Mouse (Mus musculus): ENCODE data around the gene Pex5l.

Gene Pex5l

DNA sequence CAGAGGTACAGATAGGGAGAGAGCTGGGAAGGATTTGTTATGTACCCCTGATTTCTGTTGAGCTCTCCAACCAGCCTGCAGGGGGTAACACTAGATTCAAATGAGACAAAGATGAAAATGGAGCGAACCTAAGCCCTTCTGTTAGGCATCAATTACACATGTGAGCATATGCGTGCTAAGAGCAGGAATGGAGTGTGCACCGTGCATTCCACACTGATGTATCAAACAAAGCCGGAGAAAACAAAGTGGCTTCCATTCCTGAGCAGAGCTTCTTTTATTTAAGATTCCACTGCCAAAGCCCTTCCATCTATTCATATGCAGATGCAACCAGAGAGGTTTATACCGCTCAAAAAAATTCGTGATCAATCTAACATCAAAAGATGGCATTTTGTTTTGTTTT is 79.5 kb downstream of the Pex5l start:
- DNase-seq (ENCODE audit: low spot score in 2 of 2): no peak

DNA sequence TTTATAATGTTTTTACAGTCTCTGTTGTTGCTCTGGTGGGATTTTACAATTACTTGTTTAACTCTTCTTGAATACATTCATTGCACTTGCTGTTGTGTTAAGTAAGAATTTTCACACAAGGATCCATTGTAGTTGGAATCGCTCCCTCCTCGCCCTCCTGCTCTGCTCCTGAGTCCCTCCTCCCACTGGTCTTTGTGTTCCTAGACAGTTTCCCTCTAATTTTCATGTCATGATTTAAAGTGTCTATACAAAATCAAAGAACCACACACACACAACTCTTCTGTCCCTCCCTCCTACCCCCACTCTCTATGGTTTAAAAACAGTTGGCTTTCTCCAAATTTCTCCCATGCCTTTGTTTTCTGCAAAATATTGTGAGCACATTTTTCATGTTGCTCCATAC is 81.6 kb downstream of the Pex5l start:
- no peak for DNase-seq (ENCODE audit: low spot score in 2 of 2)

DNA sequence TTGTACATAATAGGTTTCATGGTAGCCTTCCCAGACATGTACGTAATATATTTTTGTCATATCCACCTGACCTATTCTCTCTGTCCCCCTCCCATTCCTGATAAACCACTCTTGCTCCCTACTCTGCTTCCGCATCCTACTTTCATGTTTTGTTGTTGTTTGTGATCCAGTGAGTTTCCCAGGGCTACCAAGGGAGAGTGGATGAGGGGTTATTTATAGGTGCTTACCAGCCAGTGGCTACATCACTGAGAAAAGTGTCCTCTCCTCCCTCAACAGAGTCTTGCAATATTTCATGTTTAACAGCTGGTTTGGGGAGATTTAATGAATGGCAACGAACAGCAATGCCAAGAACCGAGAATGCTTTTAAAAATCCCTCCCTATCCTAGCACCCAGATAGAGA is 82.0 kb downstream of the Pex5l start:
- DNase-seq (ENCODE audit: low spot score in 2 of 2): no peak

DNA sequence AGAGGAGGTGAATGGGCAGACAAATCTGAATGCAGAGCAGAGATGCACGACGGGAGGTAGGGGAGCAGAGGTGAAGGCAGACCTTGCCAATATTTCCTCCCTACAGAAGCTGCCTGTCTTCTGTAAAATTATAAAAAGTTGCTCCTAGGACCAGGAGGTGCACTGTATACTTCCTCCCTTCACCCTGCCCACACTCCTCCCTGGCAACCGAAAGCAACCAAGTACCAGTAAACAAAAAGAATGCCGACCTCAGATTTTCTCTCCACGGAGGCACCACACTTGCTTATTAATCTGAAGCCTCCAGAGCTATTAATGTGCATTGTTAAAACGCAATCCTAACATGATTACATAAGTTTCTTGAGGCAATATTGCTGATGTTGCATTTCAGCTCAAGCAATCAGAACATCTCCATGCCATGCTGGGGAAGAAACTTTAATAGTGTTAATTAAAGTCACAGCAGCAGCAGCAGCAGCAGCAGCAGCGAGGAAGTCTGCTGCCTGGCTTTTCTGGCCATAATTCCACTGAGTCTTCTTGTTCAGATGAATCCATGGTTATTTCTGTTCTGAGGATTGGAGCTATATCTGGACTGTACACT is 82.6 kb downstream of the Pex5l start:
- no peak for DNase-seq (ENCODE audit: low spot score in 2 of 2)

DNA sequence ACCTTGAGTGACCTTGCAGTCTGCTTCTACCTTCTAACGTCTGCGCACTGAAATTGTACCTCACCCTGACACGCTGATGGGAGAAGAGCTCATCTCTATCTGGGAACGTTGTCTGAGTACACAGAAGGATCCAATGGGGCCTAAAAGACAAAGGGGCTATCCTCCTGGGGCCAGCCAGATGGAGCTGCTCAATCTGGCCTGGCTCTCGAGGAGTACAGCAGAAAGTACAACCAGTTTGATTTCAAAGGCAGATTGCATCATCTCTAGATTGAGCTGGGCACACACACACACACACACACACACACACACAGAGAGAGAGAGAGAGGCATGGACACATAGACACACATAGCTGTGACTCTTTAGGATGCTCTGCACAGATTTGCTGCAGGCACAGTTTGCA is 94.7 kb downstream of the Pex5l start:
- DNase-seq (ENCODE audit: low spot score in 2 of 2): no peak

DNA sequence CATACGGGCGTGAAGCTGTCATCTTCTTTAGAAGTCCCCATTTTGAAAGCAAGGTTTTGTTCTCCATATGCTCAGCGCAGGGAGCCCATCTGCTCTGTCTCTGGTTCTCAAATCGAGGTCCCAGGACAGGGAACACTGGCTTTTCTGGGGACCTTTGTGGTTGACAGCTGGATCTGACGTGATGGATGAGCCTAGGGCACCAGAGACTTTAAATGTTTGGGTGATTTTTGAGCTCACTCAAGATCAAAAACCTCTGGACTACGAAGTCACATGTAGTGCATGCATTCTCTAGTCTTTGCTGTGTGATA is 98.3 kb downstream of the Pex5l start:
- DNase-seq (ENCODE audit: low spot score in 2 of 2): no peak

DNA sequence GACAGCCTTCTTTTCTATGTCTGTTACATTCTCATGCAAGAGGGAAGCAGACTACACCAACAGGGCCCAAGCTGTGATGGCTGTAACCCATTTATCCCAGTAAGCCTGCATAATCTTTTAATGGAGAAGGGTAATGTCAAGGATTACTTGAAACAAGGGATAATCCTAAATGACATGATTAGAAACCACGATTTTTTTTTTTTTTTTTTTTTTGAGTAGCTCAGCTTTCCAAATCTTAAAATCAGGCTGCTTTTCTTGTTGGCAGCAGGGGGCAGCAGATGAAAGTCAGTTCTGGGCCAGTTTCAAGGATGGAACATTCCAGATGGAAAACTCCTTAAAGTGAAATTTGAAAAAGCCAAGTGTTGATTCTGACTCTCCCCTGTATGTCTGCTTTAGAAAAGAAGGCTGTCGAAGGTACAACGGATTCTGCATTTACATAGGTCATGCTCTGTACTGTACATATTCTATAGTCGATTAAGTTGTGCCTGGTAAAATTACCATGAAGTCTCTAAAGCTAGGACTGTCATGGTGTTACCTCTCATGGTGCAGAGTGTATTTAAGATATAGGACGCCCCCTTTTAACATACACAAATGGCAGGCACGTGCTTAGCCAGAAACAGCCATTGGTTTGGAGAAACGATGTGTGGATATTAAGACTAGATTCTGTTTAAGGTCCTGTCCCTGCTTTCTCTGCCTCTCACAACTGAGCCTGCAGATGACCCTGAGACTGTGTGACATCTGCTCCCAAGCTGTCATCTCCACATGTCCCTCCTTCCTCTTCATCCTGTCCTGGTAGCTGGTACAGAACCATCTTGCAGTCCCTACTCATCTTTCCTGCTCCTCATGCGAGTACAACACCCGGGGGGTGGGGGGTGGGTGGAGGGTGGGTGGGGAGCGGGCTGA is 98.9 kb downstream of the Pex5l start:
- DNase-seq (ENCODE audit: low spot score in 2 of 2): no peak

DNA sequence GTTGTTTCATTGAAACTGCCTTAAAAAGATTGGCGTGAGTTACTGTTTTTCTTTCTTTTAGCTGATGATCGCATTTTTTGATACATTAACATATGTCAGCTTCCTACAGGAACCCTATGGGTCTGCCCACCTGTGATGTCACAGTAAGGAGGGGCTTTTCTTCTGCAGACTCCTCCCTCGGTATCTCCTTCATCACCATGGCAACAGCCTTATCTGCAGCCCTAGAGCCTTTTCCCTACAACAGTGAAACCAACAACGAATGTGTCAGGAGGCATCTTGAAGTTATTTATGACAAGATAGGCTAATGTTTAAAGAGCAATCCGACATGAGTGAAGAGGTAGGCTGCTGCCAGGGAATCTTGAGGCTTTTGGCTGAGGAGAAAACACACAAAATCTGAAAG is 118.5 kb downstream of the Pex5l start:
- no peak for DNase-seq (ENCODE audit: low spot score in 2 of 2)

DNA sequence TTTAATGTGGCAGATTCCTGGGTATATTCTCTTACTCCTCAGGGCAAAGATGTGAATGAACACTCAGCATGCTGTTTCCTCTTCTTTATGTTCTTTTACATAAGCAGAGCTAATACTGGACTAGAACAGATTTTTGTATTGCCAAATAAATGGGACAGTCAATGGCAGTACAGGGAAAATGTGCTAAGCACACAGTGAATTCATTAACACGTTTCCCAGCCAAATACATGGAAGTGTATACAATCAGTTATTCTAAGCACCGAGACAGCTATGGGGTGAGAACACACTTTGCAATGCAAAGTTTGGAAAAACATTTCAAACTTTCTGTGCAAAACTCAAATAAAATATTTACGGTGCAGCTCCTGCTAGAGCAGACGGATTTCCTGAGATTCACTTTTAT is 139.1 kb downstream of the Pex5l start:
- DNase-seq (ENCODE audit: low spot score in 2 of 2): no peak

DNA sequence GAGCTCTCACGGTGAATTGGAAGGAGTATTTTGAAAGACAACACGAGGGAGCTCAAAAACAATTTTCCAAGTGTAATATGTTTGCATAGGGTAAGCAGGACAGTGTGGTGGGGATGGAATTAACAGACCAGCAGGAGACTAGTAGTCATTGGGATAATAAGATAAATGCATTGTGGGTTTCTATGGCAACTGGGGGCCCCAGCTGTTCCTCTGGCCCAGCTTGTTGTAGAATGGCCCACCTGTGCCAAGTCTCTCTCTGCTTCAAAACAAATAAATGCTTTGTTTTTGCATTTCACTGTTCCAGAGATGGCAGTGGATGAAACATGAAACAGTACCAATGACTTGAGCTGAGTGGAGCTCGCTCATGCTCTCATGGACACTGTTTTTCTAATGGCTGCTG is 141.3 kb downstream of the Pex5l start:
- no peak for DNase-seq (ENCODE audit: low spot score in 2 of 2)

DNA sequence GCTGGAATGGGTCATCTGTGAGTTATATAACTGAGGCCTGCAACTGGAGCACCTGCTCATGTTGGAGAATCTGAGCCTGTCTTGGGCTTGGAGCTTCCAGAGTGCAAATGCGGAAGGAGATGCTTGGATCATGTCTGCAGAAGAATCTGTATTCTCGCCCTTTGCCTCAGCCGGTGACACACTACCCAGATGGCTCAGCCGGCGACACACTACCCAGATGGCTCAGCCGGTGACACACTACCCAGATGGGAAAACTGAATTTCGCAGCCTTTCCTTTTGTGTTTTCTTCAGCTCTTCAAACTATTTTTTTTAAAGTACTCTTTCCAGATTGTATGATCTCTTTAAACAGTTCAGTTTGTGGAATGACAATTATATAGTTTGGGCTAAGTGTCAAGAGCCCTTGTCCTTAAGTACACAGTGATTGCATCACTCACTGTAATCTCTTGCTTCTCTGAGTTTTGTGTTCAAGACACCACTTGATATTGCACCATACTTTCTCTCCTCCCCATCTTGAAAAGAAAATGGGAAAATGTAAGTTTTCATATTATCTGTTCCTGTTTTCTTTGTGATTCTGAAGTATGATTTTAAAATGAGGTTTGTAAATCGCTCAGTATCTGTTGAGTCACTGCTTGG is 142.5 kb downstream of the Pex5l start:
- DNase-seq (ENCODE audit: low spot score in 2 of 2): no peak

DNA sequence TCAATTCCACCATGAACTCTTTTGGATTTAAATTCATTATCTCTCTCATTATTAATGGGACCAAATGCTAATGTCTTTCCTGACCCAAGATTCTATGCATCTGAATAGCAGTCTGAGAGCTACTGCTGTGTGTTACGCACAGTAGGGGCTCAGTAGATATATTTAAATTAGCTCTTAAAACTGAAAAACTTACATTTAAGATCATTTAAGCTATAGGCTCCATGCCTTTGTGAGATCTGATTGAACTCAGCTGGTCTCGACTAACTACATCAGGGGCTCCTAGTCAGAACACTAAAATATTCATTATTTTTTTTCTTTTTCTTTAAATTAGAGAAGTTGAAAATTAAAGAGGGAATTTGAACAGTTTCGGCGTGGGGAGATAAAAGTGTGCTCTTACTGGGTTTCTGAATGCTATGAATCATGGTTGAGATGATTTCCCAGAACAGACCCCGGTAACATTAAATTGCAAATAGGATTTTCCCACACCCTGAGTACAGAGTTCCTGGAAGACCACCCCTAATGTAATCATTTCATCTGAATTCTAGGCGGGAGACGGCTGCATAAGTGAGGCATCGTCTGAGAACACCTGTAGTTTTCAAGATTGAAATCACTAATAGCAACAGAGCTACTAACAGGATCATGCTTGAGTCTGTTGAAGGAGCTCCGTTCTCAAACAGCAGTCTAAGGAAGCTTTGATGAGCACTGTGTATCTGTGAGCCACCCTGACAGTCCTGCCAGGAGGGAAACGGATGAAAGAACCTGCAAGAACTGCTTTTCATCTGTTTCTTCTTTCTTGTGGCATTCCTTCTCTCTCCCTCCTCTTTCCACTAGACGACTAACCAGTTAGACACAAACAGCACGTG is 151.1 kb downstream of the Pex5l start:
- DNase-seq (ENCODE audit: low spot score in 2 of 2): no peak

DNA sequence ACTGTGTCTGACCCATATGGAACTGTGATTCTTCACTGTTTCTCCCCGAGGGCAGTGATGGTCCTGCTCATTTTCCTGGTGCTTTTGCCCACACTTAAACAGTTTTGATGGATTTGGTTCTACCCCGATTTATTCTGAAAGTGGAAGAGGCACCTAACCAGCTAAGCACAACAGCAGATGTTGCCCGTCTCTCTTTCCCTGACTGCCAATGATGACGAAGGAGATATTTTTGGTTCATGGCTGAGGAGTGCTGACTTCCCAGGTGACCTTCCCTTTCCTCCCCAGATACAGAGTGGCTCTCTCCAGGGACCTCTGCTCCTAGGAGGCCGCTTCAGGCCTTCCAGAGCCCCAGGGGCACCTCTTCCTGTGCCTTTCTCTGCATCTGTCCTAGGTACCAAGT is 155.2 kb downstream of the Pex5l start:
- no peak for DNase-seq (ENCODE audit: low spot score in 2 of 2)

DNA sequence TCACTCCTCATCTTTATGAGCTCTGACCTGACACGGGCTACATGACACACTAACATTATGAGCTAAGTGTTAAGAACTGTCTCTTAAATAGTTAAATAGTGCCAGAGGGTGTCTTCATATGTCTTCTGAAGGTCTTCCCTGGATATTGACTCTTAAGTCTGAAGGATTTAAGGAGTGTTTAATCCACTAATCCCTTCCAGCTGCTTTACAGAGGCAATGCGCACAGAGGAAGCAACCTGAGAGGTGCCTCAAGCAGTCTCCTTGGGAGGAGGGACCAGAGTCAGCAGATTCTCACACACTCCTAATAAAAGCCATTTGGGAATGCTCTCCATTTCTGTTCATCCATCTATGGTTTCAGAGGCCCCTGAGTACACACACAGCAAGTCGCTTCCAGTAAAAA is 157.9 kb downstream of the Pex5l start:
- no peak for DNase-seq (ENCODE audit: low spot score in 2 of 2)

DNA sequence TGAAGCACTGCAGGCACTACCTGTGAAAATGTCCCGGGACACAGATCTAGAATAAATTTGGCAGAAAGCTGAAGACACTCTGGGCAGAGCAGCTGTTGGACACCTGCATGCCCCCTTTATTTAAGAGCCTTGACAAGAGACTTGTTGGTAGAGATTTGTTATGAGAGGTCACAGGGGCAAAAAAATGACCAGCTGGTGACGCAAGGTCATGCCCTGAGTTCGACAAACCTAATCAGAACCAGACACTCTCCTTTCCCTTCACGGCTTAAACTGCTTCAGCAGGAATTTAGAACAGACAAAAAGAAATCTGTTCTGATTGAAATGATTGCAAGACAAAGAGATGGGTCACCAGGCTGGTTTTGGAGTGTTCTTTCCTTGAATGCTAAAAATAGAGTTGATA is 163.1 kb downstream of the Pex5l start:
- no peak for DNase-seq (ENCODE audit: low spot score in 2 of 2)

DNA sequence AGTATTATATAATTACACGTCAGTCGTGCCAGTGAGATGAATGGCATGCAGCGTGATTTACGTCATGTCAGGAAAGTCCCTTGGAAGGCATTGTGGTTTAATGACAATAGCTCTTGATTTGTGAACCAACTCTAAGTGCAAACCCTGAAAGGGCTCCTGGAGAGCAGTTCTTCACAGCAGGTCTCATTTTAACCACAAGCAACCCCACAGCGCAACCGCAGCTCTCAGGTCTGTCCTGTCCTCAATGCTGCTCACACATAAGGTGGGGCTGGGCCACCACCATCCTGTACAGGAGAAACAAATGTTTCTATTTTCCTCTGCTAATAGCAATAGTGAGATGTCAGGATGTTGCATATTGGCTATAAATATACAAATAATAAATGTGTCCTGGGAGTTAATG is 163.8 kb downstream of the Pex5l start:
- DNase-seq (ENCODE audit: low spot score in 2 of 2): no peak

DNA sequence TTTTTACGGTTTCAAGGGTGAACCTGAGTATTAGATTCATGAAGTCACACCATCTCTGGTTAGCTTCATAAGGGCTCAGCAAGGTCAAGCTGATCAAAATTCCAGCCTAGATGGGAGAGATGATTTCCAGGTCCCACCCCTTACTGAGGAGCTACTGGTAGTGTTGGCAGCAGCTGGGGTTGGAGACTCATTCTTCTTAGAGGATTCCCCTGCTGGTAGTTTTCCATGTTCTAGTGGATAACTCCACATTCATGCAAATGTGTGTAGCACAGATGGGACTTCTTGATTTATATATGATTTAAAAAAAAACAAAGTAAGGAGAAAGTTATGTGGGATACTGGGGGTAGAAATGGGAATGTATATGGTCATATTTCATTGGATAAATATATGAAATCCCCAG is 172.8 kb downstream of the Pex5l start:
- no peak for DNase-seq (ENCODE audit: low spot score in 2 of 2)

DNA sequence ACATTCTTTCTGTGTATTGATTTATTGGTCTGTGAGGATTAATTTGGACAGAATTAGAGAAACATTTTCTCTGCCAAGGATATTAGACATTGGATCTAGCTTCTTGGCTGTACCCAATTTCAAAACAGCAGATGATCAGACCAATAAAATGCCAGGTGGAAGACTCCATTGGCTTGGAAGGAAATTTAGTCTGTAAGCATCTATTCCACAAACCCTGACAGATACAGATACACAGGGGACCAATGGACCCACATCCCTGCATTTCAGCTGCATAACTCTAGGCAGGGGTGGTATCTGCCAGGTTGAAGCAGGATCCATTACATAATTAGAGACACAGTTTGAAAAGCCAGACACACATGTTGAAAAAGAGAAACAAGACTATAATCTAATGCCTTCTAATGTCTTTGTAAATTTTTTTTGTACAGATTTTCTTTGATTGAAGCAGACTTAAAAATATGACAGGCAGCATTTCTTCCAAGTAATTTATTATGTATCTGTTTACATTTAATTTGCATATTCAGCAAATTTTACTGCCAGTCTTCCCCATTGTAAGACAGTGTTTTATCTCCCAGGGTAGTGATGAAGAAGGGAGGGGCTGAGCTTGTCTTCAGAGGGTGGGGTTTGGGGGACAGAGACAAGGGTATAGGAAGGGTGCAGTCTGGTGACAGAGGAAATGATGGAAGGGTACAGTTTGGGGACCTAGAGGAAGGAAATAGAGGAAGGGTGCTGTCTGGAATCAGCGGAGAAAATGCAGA is 174.2 kb downstream of the Pex5l start:
- DNase-seq (ENCODE audit: low spot score in 2 of 2): no peak

DNA sequence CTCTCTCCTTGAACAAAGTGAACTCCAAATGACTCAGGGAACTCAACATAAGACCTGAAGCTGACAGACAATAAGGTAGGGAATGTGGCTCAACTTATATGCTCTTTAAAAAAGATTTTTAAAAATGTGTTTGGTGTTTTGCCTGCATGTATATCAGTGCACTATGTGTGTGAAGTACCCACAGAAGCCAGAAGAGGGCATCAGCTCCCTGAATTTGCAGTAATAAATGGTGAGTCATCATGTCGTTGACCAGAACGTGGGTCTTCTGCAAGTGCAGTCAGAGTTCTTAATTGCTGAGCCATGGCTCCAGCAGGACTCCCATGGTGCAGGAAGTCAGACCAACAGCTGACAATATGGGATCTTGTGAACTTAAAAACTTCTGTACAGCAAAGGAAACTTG is 177.5 kb downstream of the Pex5l start:
- no peak for DNase-seq (ENCODE audit: low spot score in 2 of 2)

DNA sequence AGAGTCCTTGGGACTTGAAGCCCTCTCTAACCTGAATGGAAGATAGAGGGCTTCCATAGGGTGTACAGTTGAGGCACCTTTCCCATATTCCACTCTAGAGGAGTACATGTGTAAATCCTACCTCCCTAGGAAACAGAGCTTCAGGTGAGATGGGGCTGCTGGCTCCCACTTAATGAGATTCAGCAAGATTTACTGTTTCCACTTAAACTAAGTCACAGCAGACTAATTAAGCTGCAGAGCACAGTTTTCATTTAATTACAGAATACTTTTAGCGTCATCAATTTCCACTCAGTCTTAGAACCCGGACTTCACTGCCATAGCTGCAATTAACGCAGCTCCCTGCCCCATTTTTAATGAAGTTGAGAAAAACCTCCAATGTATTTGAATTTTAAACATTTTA is 181.6 kb downstream of the Pex5l start:
- no peak for DNase-seq (ENCODE audit: low spot score in 2 of 2)

DNA sequence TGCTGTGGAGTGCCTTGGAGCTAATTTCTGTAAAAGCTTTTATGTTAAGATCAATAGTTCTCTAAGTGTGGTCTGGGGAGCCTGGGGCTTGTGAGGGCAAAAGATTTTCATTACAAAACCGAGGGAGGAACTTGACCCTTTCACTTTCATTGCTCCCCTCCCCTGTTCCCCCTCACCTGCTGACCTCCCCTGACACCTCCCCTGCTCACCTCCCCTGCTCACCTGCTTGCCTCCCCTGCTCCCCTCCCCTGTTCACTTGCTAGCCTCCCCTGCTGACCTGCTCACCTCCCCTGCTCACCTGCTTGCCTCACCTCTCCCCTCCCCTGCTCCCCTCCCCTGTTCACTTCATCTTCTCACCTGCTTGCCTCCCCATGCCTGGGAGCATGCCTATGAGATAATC is 191.7 kb downstream of the Pex5l start:
- no peak for DNase-seq (ENCODE audit: low spot score in 2 of 2)

DNA sequence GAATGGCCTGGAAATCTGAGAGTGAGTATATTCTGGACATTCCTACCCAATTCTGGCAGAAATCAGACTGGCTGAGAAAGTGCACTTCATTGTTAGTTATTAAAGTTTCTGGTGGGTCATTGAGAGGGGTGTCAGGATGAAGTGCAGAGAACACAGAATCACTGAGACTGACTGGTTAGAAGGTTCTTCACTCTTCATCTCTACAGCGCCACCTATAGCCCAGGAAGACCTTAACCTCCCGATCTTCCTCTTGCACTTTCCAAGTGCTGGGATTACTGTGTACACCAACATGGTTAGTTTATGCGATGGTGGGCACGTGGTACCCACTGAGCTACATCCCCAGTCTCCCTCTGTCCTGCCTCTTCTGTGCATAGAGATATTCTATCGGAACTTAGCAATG is 195.6 kb downstream of the Pex5l start:
- DNase-seq (ENCODE audit: low spot score in 2 of 2): no peak
